Mouse (Mus musculus) left cerebral cortex, postnatal 25 days (tissue): ENCODE results near the gene Ehd2. TPM values are rescaled to one million over a fixed set of nuclear protein-coding genes. Genes with fewer than 3 reads are reported as not detected.

ENCODE experiments used
- DNase-seq, 2 experiments: peaks; one replicate each; pipeline ENCODE4 v3.0.0; 2022; ENCODE audit warnings: low spot score in 2 of 2, mixed read lengths in 1 of 2
- intact Hi-C: fragments of 180-260 bp; cut with DNase I; formaldehyde crosslinking; loops from one replicate; pipeline ENCODE4 v1.15.1; 2025
- total RNA-seq, 2 experiments: library from RNA; stranded (reverse); gene quantifications; 2 replicates each; pipeline ENCODE4 v1.2.3; 2021

Ehd2 gene
- total RNA-seq, 2 experiments from 2014 or later: 4.7 to 8.4 TPM

DNA sequence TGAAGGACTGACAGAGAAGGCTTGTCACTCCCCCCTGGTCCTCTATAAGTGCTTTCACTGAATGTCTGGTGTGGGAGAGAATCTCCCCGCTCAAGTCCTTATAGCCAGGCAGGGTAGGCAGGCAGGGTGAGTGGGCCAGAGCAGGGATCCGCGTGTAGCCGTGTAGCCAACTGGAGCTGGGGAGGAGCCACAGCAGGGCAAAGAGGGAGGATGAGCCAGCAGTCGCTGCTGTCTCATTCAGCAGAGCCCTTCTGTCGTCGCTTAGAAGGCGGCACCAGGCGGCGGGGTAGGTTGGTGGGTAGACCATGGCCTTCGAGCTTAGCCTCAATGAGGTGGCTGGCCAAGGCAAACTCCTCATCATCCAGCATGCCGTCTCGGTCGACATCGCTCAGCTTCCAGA, 17.4 kb downstream of the Ehd2 start:
- DNase-seq: no peak
- intact Hi-C loops: no loop called here

DNA sequence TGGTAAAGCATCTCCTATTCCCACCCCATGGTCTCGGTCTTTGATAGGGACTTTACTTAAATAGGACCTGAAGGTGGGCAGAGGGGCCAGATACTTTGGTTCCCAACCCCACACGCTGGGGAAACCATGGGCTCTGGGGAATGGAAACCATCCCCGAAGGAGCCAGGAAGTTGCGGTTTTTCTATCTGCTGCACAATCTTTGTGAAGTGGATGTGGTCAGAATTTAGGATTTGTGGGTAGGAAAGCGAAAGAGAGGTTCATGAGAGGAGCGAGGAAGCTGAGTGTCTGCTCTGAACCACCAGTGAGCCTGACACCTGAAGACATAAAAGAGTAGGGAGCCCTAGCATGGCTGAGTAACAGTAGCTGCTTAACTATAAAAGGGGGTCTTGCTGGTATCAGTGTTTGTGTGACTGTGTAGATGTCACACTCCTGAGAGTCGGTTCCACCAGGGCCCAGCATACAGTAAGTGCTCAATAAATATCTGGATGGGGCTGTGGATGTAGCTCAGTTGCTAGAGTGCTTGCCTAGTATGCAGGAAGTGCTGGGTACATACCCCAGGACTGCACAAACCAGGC, 18.1 kb downstream of the Ehd2 start:
- intact Hi-C loops: no loop called here
- DNase-seq: no peak

DNA sequence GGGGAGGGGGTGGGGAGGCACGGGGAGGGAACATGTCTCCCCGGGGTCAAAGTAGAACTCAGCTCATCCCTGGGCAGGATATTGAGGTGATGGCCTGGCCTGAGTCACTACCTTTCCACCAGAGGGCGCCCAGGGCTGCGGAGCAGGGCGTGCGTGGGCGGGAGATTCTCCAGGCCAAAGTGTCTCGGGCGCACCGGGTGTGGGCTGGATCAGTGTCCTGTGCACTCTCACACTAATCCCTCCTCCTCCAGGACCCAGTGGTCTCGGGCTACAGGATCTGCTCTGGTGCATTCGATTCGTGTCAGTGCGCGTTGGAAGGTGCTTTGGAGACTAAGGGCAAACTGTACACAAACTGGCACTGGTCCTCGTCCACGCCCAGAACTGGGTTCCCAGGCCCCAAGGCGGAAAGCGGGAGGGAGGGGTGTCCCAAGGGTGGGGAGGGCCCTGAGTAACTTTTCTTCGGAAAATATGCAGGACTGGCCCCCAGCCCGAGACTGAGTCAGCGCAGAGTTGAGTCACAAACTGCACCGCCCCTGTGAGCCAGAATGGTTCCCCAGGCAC, 18.9 kb downstream of the Ehd2 start:
- intact Hi-C loops: loop anchor here (1.0 kb wide), 1 partner anchor 19 kb away; the partner anchor contains the start of gene Ehd2
- peak; percentile 56 to 71 for DNase-seq

DNA sequence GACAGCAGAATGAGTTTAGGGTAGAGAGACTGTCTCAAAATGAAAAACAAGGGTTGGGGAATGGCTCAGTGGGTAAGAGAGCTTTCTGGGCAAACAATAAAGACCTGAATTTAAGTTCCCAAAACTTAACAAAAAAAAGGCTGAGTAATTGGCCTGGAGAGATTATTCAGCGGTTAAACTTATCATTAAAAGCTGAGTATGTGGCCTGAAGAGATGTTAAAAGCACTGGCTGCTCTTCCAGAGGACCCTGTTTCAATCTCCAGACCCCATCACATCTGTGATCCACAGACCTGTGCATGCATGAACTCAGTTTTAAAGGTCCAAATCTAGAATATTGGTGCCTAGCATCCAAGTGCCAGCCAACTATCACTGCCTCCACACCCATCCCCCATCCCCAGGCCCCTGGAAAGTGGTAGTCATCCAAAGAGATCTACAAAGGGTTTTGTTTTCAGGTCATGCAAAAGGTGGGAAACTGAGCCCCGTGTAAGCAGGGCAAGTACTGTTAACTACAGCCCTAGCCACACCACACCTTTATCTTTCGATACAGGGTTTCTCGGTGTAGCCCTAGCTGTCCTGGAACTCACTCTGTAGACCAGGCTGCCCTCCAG, 19.6 kb downstream of the Ehd2 start:
- intact Hi-C loops: loop anchor here (1.0 kb wide), 1 partner anchor 20 kb away; the partner anchor contains the start of gene Ehd2
- no peak for DNase-seq

DNA sequence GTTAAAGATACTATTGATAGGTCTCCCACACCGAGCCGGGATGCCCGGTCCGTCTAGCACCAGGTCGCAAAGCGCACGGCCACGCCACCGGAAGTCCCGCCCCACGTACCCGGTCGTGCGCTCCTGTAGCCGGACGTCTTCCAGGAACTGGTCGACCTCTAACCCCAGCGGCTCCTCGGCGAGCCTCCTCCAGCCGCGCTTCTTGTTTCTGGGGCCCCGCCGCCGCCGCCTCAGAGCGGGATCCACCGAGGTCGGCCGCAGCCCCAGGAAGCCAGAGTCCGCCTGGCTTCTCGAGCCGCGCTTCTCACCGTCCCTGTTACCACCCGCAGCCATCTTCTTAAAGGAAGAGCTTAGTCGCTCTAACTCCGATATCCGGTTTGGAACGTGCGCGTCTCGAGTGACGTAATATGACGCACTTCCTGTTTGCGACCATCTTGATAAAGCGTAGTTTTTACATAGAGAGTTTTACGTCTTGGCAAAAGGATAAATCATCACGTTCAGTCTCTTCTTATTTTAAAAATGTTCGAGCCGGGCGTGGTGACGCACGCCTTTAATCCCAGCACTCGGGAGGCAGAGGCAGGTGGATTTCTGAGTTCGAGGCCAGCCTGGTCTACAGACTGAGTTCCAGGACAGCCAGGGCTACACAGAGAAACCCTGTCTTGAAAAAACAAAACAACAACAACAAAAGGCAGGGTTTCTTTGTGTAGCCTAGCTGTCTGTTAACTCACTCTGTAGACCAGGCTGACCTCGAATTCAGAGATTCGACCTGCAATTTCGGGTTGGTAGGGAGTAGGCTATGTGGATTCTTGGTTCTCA, 21.4 kb downstream of the Ehd2 start, which contains the start of gene Nop53:
TSS of gene Nop53 (minus strand) at position 354 of the 816 bp plus-strand sequence.
- intact Hi-C loops: loop anchor here (2.0 kb wide), 1 partner anchor 23 kb away; the partner anchor contains the start of gene Selenow
- peak; percentile 98 for DNase-seq

DNA sequence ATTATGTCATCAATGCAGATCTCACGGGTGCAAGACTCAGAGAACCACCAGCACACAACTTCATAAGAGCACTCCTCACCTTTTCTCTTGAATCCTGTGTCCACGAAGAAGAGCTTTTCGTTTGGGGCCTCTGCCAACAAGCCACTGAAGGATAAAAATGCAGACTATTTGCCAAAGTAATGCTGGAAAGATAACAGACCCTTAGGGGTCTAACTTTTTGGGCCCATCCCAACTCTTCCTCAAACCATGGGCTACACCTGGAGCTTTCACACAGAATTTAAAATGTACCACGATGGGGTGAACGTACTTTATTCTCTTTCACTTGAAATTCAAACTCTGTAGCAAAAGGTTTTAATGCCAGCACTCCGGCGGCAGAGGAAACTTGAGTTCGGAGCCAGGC, 22.2 kb downstream of the Ehd2 start:
- no peak for DNase-seq
- intact Hi-C loops: loop anchor here (2.0 kb wide), 1 partner anchor 22 kb away; the partner anchor contains the start of gene Selenow

DNA sequence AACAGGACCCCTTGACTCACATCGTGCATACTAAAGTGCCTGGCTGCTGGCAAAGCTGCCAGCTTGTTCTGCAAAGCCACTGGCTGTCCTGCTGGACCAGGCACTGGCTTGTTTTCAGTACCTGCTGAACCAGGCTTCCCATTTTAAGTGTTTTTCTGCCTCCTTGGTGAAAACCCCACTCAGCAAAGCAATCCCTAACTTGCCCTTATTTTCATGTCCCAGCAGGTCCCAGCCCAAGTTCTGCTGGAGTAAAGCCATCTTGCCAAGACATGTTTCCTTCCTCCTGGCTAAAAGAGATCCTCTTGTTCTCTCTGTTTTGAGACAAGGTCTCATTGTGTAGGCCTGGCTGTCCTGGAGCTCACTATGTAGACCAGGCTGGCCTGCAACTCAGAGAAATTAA, 23.1 kb downstream of the Ehd2 start:
- intact Hi-C loops: loop anchor here (2.0 kb wide), 1 partner anchor 22 kb away; the partner anchor contains the start of gene Selenow
- no peak for DNase-seq

DNA sequence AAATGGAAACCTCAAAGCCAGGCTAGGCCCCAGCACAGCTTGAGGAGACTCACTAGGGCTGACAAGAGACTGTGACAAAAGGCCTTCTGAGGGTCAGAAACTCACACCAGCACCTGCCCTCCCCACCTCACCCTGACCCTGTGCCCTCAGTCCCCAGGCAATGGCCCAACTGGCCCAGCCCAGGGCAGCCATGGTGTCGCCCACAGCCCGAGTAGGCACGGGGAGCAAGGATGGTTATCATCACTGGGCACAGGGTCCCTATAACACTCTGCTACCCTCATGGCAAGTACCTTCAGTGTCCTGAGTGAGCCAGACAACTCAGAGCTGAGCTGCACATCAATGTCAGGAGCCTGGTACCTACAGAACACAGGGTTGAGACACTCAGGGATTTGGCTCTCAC, 28.7 kb downstream of the Ehd2 start:
- DNase-seq: no peak
- intact Hi-C loops: no loop called here

DNA sequence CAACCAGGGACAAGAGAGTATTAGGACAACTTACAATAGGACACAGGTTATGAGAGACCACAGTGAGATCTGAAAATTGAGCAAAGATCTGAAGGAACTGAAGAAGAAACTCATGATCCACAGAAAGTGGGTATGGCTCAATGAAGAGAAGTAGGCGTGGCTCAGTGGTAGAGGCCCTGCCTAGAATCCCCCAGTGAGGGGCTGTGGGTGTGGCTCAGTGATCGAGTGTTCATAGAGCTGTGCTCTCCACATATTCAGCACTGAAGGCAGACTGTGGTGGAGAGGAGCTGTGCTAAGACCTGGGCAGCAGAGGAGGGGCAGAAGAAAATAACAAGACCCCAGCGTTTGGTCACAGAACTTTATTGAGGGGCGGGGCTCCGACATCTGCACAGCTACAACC, 29.9 kb downstream of the Ehd2 start:
- intact Hi-C loops: no loop called here
- no peak for DNase-seq

DNA sequence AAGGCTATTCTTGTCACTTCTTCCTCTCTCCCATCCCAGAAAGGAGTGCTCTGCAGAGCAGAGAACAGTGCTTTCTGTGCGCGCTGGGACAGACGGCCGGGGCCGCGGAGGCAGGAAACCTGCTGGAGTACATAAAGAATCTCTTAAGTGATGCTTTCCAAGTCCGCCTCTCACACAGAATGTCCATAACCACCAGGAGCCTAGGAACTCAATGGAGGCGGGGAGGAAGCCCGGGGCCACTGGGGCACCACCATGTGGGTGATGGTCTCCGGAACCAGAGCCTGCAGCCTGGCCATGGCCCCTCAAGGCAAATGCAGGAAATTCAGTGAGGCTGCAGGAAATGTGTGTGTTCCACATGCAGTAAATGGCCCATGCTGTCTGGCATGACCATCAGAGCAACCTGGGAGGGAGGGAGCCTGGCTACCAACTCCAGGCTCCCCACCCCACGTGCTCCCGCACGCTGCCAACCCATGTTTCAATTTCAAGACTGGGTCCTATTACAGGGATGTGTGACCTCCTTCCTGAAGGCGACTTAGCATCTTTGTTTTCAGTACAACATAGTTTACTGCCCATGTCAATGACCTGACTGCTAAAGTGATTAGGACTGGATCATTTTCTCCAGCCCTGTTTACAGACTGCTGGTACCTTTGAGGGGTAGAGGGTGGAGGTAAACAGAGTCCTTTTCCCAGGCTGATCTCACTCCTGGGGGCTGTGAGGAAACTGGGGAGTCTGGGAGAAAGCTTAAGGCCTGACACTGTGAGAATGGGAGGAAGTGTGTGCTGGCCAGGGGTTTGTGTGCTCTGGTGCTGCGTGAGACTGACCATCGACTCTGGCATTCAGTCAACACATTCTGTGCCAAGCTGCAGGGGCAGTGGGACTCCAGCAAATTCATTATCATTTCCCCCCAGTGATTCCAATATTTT, 33.7 kb downstream of the Ehd2 start:
- peak; percentile 47 to 92 for DNase-seq
- intact Hi-C loops: no loop called here

DNA sequence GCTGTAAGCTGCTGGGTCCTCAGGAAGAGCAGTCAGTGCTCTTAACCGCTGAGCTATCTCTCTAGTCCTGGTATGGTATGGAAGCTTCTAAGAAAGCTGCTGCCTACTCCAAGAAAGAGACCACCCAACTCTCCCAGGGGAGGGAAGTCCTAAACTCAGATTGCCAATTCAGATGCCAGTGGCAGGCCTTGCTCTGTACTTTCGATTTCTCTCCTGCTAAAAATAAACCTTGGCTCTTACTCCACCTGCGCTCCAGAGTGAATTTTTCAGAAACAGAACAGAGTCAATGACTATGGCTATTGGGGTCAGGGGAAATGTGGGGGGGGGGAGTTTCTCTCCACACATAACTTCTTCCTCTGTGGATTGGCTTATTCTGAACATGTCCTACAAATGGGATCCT, 35.7 kb downstream of the Ehd2 start:
- intact Hi-C loops: no loop called here
- DNase-seq: no peak

DNA sequence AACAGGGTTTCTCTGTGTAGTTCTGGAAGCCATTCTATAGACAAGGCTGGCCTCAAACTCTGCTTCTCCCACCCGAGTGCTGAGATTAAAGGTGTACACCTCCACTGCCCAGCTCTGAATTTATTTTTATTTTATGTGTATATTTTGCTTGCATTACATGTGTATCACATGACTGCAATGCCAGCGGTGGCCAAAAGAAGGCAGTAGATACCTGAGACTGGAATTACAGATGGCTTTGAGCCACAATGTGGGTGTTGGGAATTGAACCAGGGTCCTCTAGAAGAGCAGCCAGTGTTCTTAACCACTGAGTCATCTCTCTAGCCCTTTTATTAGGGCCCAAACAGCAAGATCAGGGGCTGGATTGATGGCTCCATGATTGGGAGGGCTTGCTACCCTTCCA, 36.8 kb downstream of the Ehd2 start:
- DNase-seq: no peak
- intact Hi-C loops: no loop called here

DNA sequence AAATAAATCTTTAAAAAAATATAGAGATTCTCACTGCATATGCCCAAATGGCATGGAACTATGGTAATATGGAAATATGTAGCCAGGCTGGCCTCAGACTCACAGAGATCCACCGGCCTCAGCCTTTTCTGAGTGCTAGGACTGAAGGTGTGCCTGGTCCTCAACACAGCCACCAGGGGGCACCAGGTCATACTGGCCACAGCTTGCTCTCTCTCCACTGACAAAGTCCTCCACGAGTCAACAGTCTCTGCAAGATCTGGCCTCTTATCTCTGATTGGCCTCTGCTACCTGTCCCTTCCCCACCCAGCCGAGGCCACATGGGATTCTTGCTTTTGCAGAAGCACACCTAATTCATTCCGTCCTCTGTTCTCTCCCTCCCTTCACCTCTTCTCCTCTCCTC, 37.5 kb downstream of the Ehd2 start:
- intact Hi-C loops: loop anchor here (10.0 kb wide), 1 partner anchor 995 kb away; the partner anchor contains the start of gene Calm3
- DNase-seq: no peak

DNA sequence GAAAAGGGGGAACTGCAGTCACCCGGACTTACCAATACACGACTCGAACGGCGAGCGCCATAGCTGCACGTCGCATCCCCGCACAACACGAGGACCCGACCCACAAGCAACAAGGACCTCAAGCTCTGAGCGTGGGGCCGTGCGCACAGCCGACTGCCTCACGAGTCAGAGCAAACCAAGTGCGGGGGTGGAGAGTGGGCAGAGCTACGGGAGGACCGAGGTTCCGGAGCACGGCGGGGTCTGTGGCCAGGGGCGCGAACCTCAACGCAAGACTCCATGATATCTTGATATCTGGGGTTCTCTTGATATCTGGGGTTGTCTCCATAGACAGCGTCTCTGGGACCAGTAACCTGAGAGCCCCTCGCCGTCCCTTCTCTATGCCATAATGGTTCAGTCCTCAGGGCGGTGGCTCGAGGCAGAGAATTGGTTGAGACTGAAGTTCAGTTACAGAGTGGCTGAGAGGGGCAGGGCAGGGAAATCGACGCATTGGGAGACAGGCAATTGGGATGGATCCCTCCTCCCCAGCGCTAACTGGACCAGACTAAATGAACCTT, 45.1 kb downstream of the Ehd2 start, which contains the start of gene Selenow:
TSS of gene Selenow (minus strand) at position 183 of the 554 bp plus-strand sequence.
- intact Hi-C loops: loop anchor here (2.0 to 10.0 kb wide), 3 partner anchors 23 to 1145 kb away; partner anchors contain the start of gene Calm3
- DNase-seq: peak; percentile 94

DNA sequence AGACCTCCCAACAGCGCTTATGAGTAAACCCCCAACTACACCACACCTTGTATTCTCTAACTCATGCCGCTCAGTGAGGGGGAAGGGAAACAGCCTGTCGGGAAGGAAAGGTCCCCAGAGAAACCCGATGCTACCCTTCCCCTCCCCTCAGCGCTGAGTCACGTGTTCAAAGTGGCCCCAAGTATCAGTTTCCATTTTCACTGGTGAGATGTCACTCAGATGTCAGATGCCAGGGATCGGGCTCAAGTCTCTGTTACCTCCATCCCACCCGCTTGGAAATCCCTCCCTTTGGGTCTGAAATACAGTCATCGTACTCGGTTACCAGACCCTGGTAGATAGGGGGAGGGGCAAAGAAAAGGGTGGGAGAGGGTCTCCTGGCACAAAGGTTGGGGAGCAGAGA, 45.6 kb downstream of the Ehd2 start:
- intact Hi-C loops: loop anchor here (2.0 to 10.0 kb wide), 3 partner anchors 23 to 1146 kb away; partner anchors contain the start of gene Calm3
- peak in 1 of 2 experiments; percentile 48 for DNase-seq

DNA sequence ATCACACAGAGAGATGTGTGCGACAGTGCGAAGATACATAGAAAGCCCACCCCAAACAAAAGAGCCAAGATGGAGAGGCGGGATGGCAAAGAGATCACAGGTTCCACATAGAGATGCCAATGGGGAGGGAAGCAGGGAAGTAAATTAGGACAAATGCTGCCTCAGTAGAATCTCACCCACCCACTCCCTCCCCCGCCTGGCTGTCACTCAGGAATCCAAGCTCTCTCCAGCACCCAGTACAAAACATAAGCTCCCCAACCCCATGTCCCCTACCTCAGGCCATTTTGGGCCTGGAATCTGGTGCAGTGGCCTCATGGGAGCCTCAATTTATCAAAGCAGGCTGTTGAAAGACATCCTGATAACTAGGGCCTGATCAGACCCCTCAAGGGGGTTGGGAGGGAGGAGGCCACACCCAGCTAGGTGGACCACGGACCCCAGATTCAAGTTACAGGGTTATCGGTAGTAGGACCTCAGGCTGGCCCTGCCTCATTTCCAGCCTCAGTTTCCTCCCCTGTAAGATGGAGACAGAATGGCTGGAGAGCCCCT, 46.6 kb downstream of the Ehd2 start:
- DNase-seq: peak in 1 of 2 experiments; percentile 66
- intact Hi-C loops: loop anchor here (5.0 to 10.0 kb wide), 2 partner anchors 1004 to 1147 kb away; partner anchors contain the start of gene Calm3

DNA sequence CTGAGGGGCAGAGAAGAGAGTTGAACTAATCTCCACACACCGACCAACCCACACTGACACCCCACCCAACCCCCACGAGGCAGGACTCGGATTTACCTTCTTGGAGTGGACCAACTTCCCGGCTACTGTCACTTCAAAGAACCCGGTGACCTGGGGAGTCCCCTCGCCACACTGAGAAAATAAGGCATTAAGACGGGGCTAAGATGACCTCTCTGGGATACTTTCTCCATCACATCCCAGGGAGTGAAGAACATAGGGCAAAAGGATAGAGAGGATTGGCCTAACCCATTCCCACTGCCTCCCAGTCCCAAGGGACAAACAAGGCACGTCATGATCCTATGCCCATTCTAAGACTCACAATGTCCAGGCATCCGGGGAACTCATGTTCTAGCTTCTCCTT, 47.4 kb downstream of the Ehd2 start:
- no peak for DNase-seq
- intact Hi-C loops: loop anchor here (5.0 to 10.0 kb wide), 2 partner anchors 1005 to 1147 kb away; partner anchors contain the start of gene Calm3

DNA sequence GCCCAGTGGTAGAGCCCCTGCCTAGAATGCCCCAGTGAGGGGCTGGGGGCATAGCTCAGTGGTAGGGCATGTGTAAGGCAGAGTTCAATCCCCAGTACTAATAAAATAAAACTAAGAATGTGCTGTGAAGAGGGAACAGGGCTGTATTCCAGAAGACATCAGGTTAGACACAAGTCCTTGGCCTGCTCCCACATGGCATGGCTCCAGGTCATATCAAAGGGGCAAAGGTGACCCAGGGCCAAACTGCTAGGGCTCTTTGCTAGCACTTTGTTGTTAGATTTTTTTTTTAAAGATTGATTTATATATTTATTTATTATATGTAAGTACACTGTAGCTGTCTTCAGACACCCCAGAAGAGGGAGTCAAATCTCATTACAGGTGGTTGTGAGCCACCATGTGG, 49.0 kb downstream of the Ehd2 start:
- DNase-seq: no peak

More for the DNA sequence above, 49.0 kb downstream of the Ehd2 start:
- intact Hi-C loops: no loop called here
